Mouse (Mus musculus) liver, embryonic 15.5 days (tissue): ENCODE data around the gene Ccdc149. TPM values are rescaled to one million over a fixed set of nuclear protein-coding genes. Genes with fewer than 3 reads are reported as not detected.

Source experiments
- ATAC-seq: fragments of 200-750 bp; cut with Nextera tagmentation; 2 replicates; pipeline ENCODE4 v1.8.0; 2017; ENCODE audit warnings: moderate number of reproducible peaks, mild to moderate bottlenecking, moderate library complexity; ENCODE audit not compliant: insufficient read depth
- H3K27ac ChIP-seq: fragments of 300-500 bp; sonication (generic); replicated peaks from 2 replicates; pipeline ENCODE4 v1.5.1; 2015; ENCODE audit warnings: mild to moderate bottlenecking, inconsistent platforms
- H3K27me3 ChIP-seq: fragments of 300-500 bp; sonication (generic); 2 replicates; pipeline ENCODE4 v1.6.1; 2015; ENCODE audit warnings: mild to moderate bottlenecking, inconsistent platforms
- H3K36me3 ChIP-seq: fragments of 300-500 bp; sonication (generic); replicated peaks from 2 replicates; pipeline ENCODE4 v1.6.1; 2015; ENCODE audit warnings: moderate library complexity, mild to moderate bottlenecking, inconsistent platforms
- H3K4me1 ChIP-seq: fragments of 300-500 bp; sonication (generic); replicated peaks from 2 replicates; pipeline ENCODE4 v1.6.1; 2015; ENCODE audit warnings: inconsistent platforms
- H3K4me2 ChIP-seq: fragments of 300-500 bp; sonication (generic); 2 replicates; pipeline ENCODE4 v1.6.1; 2015; ENCODE audit warnings: moderate library complexity, mild to moderate bottlenecking, inconsistent platforms
- H3K4me3 ChIP-seq: fragments of 300-500 bp; sonication (generic); replicated peaks from 2 replicates; pipeline ENCODE4 v1.5.1; 2015; ENCODE audit warnings: mild to moderate bottlenecking, inconsistent platforms
- H3K9ac ChIP-seq: fragments of 300-500 bp; sonication (generic); 2 replicates; pipeline ENCODE4 v1.6.1; 2015; ENCODE audit warnings: moderate library complexity, mild to moderate bottlenecking, inconsistent platforms
- H3K9me3 ChIP-seq: fragments of 300-500 bp; sonication (generic); replicated peaks from 2 replicates; pipeline ENCODE4 v1.6.1; 2016; ENCODE audit warnings: inconsistent platforms
- WGBS: fragments of 180-500 bp; shearing (Covaris S2); methylation state at CpG from one replicate; pipeline ENCODE4 v1.1.7; 2015; ENCODE audit warnings: mixed read lengths; ENCODE audit not compliant: insufficient replicate concordance; 5-methylcytosine and 5-hydroxymethylcytosine counted together
- polyA plus RNA-seq: library from polyadenylated mRNA; unstranded; fragments of >200 nt; fragmentation: Nextera tagmentation; extraction: Ambion mirVana; gene quantifications from 2 replicates; pipeline ENCODE4 v1.2.1, GENCODE M21; 2015

Gene Ccdc149
- 0.60 and 0.75 TPM in 2 replicates for polyA plus RNA-seq

DNA sequence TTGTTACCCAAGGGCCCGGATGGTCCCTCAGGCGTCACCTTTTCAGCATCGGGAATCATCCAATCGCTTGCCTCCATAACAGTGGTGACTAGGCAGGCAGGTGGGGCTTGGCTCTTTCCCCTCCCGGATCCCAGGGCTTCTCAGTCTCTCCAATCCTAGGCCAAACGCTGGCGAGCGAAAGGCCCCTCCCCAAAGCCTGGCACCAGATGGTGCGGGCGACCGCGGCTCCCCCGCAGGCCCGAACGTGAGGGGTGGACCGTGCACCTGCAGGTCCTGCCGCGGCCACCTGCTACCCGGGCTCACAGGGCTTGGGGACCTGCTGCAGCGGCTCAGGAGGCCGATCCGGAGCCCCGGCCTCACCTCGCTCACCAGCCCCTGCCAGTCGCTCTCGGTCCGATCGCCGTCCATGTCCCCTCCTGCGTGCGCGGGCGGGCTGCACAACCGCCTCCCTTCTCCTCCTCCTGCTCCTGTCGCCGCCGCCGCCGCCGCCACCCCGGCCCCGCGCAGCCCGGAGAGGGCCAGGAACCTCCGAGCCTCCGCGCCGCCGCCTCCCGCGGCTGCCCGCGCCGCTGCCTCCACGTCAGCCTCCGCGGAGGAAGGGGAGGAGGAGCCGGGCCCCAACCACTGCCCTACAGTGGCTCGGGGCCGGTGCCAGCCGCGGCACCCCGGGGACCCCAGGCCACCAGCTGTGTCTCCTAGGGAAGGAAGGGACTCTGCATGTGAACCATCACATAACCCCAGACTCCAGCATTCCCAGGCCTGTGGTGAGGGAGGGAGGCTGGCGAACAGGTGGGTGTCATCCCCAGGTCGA lies at the start of gene Ccdc149:
Gene Ccdc149, minus strand, starts transcription at position 531 of the 811 bp plus-strand sequence.
- Histone ChIP-seq H3K4me3 (peak within 1 kb of the TSS; percentile 59), H3K36me3 (no peaks in the 10 kb centered on the region), H3K9me3 (no peaks in the 10 kb centered on the region), H3K4me1 (peaks cover 6% of the 10 kb centered on the region; the same call in 1 of the 2 replicates), H3K4me2 (peak within 1 kb of the TSS; percentile 68), H3K27ac (no peak within 1 kb of the TSS), H3K9ac (peak within 1 kb of the TSS; percentile 43; the same call in 1 of the 2 replicates), H3K27me3 (peaks cover 15% of the 10 kb centered on the region)
- 1% methylated on average over 63 of the region's 65 CpGs for WGBS
- ATAC-seq: peak; percentile 73

GRCm38 (mm10) chr5:52519921-52520320 lies 48.6 kb upstream of the Ccdc149 start:
- H3K36me3 ChIP-seq: no peaks in the 10 kb centered on the region
- H3K9me3 ChIP-seq: no peaks in the 10 kb centered on the region
- ATAC-seq: no peak
- H3K4me3 ChIP-seq: no peak overlapping the region
- H3K9ac ChIP-seq: no peak overlapping the region
- 0 out of 2 replicates have a peak, but pooled peaks cover 11% of the 10 kb centered on the region for H3K27me3 ChIP-seq
- 0 out of 2 replicates have a peak, but pooled peaks cover 4% of the 10 kb centered on the region for H3K4me1 ChIP-seq
- no peak overlapping the region for H3K27ac ChIP-seq
- H3K4me2 ChIP-seq: no peak overlapping the region
- 60% methylated on average over 2 of the region's 2 CpGs for WGBS

DNA sequence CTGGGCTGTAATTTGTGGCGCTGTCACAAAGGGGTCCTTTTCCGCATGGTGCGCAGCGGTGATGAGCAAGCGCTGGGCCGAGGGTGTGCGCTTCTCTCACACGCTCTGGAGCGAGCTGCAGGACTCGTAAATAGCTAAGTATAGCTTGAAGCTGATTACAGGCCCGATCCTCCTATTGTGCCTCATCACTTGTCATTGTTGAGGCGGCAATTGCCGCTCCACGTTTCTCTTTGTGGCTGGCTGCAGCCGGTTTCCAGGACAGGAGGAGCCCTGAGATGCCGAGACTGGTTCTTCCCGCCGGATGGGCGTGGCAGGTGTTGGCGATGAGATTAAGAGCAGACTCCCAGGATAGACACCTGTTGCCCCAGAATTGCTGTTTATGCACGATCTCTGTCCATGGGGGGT lies 44.8 kb upstream of the Ccdc149 start:
- Histone ChIP-seq H3K4me1 (0 out of 2 replicates have a peak, but pooled peaks cover 4% of the 10 kb centered on the region), H3K9ac (no peak overlapping the region), H3K9me3 (no peaks in the 10 kb centered on the region), H3K4me3 (no peak overlapping the region), H3K27ac (no peak overlapping the region), H3K36me3 (no peaks in the 10 kb centered on the region), H3K27me3 (peaks cover 11% of the 10 kb centered on the region; the same call in 1 of the 2 replicates), H3K4me2 (no peak overlapping the region; the same call in 1 of the 2 replicates)
- ATAC-seq: no peak
- WGBS: 24% methylated on average over 21 of the region's 21 CpGs

DNA sequence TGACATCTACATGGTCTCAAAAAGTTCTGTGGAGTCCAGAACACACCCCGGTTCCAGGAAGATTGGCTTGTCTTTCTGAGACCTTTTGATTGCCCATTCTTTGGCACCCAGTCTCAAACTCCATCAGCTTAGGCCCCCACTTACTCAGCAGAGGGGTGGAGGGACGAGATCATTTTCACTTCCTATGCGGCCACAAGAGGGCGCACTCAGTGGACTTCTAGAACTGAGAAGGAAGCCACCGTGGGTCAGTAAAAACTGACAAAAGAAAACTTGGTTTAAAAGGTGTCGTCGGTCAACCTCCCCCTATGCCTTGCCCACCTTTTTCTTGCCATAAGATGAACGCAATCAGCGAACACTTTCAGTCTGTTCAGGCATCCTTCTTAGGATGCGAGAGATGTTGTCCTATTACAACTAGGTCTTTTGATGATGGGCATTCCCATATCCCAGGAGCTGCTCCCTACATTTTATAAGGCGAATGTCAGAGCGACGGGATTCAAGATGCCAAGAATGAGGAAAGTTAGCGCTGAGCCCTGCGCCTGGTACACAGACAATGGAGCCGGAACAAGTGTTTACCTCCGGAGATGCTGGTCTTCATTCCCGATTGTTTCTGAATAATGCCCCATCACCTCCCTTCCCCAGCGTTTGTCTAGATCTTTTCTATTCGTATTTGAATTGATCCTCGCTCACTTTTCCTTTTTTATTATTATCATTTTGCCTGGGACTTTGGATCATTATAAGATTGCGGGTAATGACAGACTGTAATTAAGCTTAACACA lies 44.1 kb upstream of the Ccdc149 start:
- H3K4me3 ChIP-seq: no peak overlapping the region
- 28% methylated on average over 22 of the region's 22 CpGs for WGBS

GRCm38 (mm10) chr5:52511089-52511488 lies 39.8 kb upstream of the Ccdc149 start:
- WGBS: 52% methylated on average over 3 of the region's 3 CpGs
- Histone ChIP-seq H3K36me3 (no peaks in the 10 kb centered on the region), H3K9ac (no peak overlapping the region), H3K4me1 (0 out of 2 replicates have a peak, but pooled peaks cover 2% of the 10 kb centered on the region), H3K27me3 (peaks cover 8% of the 10 kb centered on the region; the same call in 1 of the 2 replicates), H3K4me3 (no peak overlapping the region), H3K4me2 (no peak overlapping the region), H3K9me3 (no peaks in the 10 kb centered on the region), H3K27ac (no peak overlapping the region)
- ATAC-seq: no peak

More for the DNA sequence above, 44.1 kb upstream of the Ccdc149 start:
- Histone ChIP-seq H3K27me3 (peaks cover 11% of the 10 kb centered on the region; the same call in 1 of the 2 replicates), H3K9ac (no peak overlapping the region), H3K4me1 (0 out of 2 replicates have a peak, but pooled peaks cover 4% of the 10 kb centered on the region), H3K36me3 (no peaks in the 10 kb centered on the region), H3K4me2 (0 out of 2 replicates have a peak overlapping the region, but pooled peaks have one; percentile 16), H3K9me3 (no peaks in the 10 kb centered on the region), H3K27ac (no peak overlapping the region)
- no peak for ATAC-seq

- Histone ChIP-seq H3K9ac (no peak overlapping the region), H3K36me3 (no peaks in the 10 kb centered on the region), H3K27me3 (no peaks in the 10 kb centered on the region; the same call in 1 of the 2 replicates), H3K4me2 (no peak overlapping the region), H3K27ac (no peak overlapping the region), H3K4me1 (no peaks in the 10 kb centered on the region), H3K9me3 (no peaks in the 10 kb centered on the region), H3K4me3 (no peak overlapping the region)
- WGBS: 72% methylated on average over 6 of the region's 6 CpGs
- no peak for ATAC-seq
These were observed 38.1 kb upstream of the Ccdc149 start for GRCm38 (mm10) chr5:52509416-52509815.

GRCm38 (mm10) chr5:52504666-52505065 lies 33.3 kb upstream of the Ccdc149 start:
- Histone ChIP-seq H3K4me1 (no peaks in the 10 kb centered on the region), H3K9me3 (no peaks in the 10 kb centered on the region), H3K27ac (no peak overlapping the region), H3K9ac (no peak overlapping the region), H3K4me3 (no peak overlapping the region), H3K27me3 (no peaks in the 10 kb centered on the region), H3K4me2 (no peak overlapping the region), H3K36me3 (no peaks in the 10 kb centered on the region)
- no peak for ATAC-seq
- 72% methylated on average over 13 of the region's 13 CpGs for WGBS

DNA sequence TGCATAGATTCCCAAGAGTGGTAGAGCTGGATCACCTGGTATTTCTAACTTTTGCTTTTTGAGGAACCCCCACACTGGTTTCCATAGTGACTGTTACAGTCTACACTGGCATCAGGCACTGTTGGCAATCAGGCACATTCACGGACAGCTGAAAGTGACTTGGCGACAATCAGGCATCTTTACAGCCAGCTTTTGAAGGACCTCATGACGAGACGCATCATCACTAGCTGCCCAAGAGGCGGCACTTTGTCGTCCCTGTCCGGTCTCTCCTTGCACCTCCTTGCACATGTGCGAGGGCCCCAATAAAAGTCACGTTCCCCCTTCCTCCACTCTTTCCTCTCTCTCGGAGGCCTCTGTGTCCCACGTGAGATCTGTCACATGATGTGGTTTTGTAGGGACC lies 32.8 kb upstream of the Ccdc149 start:
- no peak for ATAC-seq
- Histone ChIP-seq H3K27ac (no peak overlapping the region), H3K4me1 (no peaks in the 10 kb centered on the region), H3K4me2 (no peak overlapping the region), H3K4me3 (no peak overlapping the region), H3K9me3 (no peaks in the 10 kb centered on the region), H3K27me3 (no peaks in the 10 kb centered on the region), H3K36me3 (no peaks in the 10 kb centered on the region), H3K9ac (no peak overlapping the region)
- WGBS: 84% methylated on average over 11 of the region's 11 CpGs

DNA sequence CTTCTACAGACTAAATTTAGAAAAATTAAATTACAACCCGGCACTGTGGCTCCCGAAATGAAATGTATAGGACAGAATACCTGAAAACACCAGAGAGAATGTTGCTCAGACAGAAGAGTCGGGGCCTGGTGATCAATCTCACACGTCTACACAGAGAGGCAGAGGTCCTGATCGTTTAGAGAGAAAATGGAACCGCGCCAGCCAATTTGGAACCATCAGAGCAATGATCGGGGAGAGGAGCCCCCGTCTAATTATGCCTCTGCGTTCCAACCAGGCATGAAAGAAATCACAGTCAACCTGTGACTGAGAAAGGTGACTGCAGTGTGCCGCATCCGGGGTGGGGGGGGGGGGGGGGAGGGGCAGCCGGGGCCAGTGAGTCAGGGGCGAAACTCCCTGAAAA lies 24.4 kb upstream of the Ccdc149 start:
- Histone ChIP-seq H3K27ac (no peak overlapping the region), H3K9ac (no peak overlapping the region), H3K9me3 (no peaks in the 10 kb centered on the region), H3K4me3 (no peak overlapping the region), H3K4me1 (no peaks in the 10 kb centered on the region), H3K27me3 (no peaks in the 10 kb centered on the region), H3K4me2 (no peak overlapping the region), H3K36me3 (no peaks in the 10 kb centered on the region)
- no peak for ATAC-seq
- WGBS: 67% methylated on average over 14 of the region's 14 CpGs

GRCm38 (mm10) chr5:52491496-52491895 lies 20.2 kb upstream of the Ccdc149 start:
- H3K36me3 ChIP-seq: no peaks in the 10 kb centered on the region
- no peaks in the 10 kb centered on the region for H3K27me3 ChIP-seq
- no peak overlapping the region for H3K4me3 ChIP-seq
- ATAC-seq: no peak
- no peaks in the 10 kb centered on the region for H3K4me1 ChIP-seq
- no peak overlapping the region for H3K9ac ChIP-seq
- no peak overlapping the region for H3K27ac ChIP-seq
- H3K4me2 ChIP-seq: no peak overlapping the region
- WGBS: 64% methylated on average over 6 of the region's 6 CpGs
- H3K9me3 ChIP-seq: no peaks in the 10 kb centered on the region
